Mouse (Mus musculus) stomach, embryonic 14.5 days (tissue): ENCODE measurements around the gene St3gal5. TPM values are rescaled to one million over a fixed set of nuclear protein-coding genes. Genes with fewer than 3 reads are reported as not detected.
"Not testable (repeated sequence)": the region's sequence is repeated elsewhere in the genome, so short reads cannot be mapped to it uniquely, and the experiment has no call there.

Experiments used
- ATAC-seq: fragments of 200-750 bp; cut with Nextera tagmentation; 2 replicates; pipeline ENCODE4 v1.8.0; 2017; ENCODE audit warnings: low read depth, moderate TSS enrichment; ENCODE audit not compliant: insufficient number of reproducible peaks, insufficient read depth, low FRiP score
- H3K27ac ChIP-seq: fragments of 300-500 bp; sonication (generic); 2 replicates; pipeline ENCODE4 v1.5.1; 2014; ENCODE audit warnings: mild to moderate bottlenecking, low read length, moderate library complexity, mixed read lengths
- H3K27me3 ChIP-seq: fragments of 300-500 bp; sonication (generic); 2 replicates; pipeline ENCODE4 v1.6.1; 2014; ENCODE audit warnings: low read length, control low read depth, mixed read lengths; ENCODE audit not compliant: control insufficient read depth, insufficient read depth
- H3K36me3 ChIP-seq: fragments of 300-500 bp; sonication (generic); 2 replicates; pipeline ENCODE4 v1.6.1; 2014; ENCODE audit warnings: mild to moderate bottlenecking, control low read depth, low read length, moderate library complexity, mixed read lengths; ENCODE audit not compliant: control insufficient read depth, insufficient read depth
- H3K4me1 ChIP-seq: fragments of 300-500 bp; sonication (generic); 2 replicates; pipeline ENCODE4 v1.6.1; 2014; ENCODE audit warnings: low read length, control low read depth, mixed read lengths; ENCODE audit not compliant: control insufficient read depth, insufficient read depth
- H3K4me2 ChIP-seq: fragments of 300-500 bp; sonication (generic); replicated peaks from 2 replicates; pipeline ENCODE4 v1.6.1; 2014; ENCODE audit warnings: low read depth, low read length, control low read depth
- H3K4me3 ChIP-seq: fragments of 300-500 bp; sonication (generic); 2 replicates; pipeline ENCODE4 v1.5.1; 2014; ENCODE audit warnings: low read depth, low read length, control low read depth
- H3K9ac ChIP-seq: fragments of 300-500 bp; sonication (generic); replicated peaks from 2 replicates; pipeline ENCODE4 v1.6.1; 2014; ENCODE audit warnings: low read depth, mild to moderate bottlenecking, control low read depth, low read length, moderate library complexity, mixed read lengths
- H3K9me3 ChIP-seq: fragments of 300-500 bp; sonication (generic); 2 replicates; pipeline ENCODE4 v1.6.1; 2016; ENCODE audit warnings: low read depth, low read length, control low read depth; ENCODE audit not compliant: control insufficient read depth
- WGBS: fragments of 180-500 bp; shearing (Covaris S2); extraction: QIAGEN DNeasy Blood & Tissue Kit; methylation state at CpG from one replicate; pipeline ENCODE4 v1.1.7; 2014; 5-methylcytosine and 5-hydroxymethylcytosine counted together
- polyA plus RNA-seq: library from polyadenylated mRNA; unstranded; fragments of >200 nt; fragmentation: Nextera tagmentation; extraction: Ambion mirVana; gene quantifications from 2 replicates; pipeline ENCODE4 v1.2.1, GENCODE M21; 2014

The St3gal5 gene
- polyA plus RNA-seq, 1 experiment from 2014 or later, result 27.0 TPM

DNA sequence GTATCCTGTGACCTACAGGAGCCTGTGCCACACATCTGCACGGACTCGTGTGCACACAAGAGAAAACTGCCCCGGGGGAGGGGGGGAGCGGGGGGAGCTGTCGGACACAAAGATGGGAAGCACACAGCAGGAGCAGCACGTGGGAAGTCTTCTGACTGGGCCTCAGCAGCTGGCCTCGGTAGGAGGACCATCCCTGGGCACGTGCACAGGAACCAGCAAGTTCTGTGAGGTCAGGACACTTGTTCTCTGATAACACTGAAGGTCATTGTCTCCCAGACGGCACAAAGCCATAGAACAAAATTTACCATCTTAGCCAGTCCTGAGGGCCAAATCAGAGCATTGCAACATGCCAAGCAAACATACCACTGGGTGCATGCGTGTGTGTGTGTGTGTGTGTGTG is 43.8 kb downstream of the St3gal5 start:
- ATAC-seq, result no peak
- peaks cover 3% of the 10 kb centered on the region; the same call in 1 of the 2 replicates for H3K36me3 ChIP-seq
- H3K27me3 ChIP-seq, result no peaks in the 10 kb centered on the region
- H3K9ac ChIP-seq, result no peak overlapping the region
- H3K4me1 ChIP-seq, result no peaks in the 10 kb centered on the region
- WGBS, result 71% methylated on average over 10 of the region's 10 CpGs
- no peak overlapping the region for H3K4me2 ChIP-seq
- H3K9me3 ChIP-seq, result no peaks in the 10 kb centered on the region
- no peak overlapping the region for H3K4me3 ChIP-seq
- H3K27ac ChIP-seq, result no peak overlapping the region

DNA sequence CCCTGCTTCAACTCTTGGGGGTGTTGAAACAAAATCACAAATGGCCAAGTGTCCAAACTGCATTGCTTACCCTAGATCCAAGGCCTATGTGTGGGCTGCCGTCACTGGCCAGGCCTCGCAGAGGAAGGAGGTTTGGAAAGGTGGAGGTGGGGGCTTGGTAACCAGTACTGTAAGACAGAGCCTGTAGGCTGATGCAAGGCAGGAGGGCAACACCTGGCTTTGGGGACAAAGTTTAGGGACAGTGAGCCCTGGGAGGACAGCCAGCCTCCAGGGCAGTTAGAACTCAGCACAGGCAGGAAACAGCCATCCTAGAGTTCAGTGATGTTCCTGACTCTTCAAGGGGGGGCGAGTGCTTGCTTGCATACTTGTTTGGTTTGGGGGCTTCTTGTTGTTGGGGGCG is 45.2 kb downstream of the St3gal5 start:
- Histone ChIP-seq H3K9ac (no peak overlapping the region), H3K36me3 (peaks cover 3% of the 10 kb centered on the region; the same call in 1 of the 2 replicates), H3K4me2 (no peak overlapping the region), H3K27me3 (no peaks in the 10 kb centered on the region), H3K4me1 (no peaks in the 10 kb centered on the region), H3K27ac (no peak overlapping the region), H3K9me3 (no peaks in the 10 kb centered on the region), H3K4me3 (no peak overlapping the region)
- 92% methylated on average over 4 of the region's 4 CpGs for WGBS
- ATAC-seq, result no peak

DNA sequence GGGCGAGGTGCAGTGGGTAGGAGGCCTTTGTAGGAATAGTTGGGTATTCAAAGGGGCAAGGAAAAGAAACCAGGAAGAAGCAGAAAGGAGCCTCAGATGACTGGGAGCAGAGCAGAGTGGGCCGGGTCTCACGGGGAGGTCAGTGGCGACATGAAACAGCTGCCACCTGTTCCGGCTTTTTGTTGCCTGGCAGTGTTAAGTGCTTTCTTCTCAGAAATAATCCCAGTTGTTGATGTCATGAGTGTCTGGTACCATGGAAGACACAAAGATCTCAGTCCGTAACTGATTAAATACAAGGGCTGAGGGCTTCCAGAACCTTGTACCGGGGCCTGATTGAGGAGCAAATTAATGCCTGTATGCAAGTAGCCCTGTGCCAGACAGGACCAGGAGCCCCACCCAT is 47.0 kb downstream of the St3gal5 start:
- WGBS, result 42% methylated on average over 7 of the region's 7 CpGs
- Histone ChIP-seq H3K4me3 (no peak overlapping the region), H3K27ac (no peak overlapping the region), H3K4me1 (no peaks in the 10 kb centered on the region), H3K27me3 (no peaks in the 10 kb centered on the region), H3K36me3 (peaks cover 11% of the 10 kb centered on the region), H3K9ac (no peak overlapping the region), H3K4me2 (no peak overlapping the region), H3K9me3 (0 out of 2 replicates have a peak, but pooled peaks cover under 1% of the 10 kb centered on the region)
- no peak for ATAC-seq

DNA sequence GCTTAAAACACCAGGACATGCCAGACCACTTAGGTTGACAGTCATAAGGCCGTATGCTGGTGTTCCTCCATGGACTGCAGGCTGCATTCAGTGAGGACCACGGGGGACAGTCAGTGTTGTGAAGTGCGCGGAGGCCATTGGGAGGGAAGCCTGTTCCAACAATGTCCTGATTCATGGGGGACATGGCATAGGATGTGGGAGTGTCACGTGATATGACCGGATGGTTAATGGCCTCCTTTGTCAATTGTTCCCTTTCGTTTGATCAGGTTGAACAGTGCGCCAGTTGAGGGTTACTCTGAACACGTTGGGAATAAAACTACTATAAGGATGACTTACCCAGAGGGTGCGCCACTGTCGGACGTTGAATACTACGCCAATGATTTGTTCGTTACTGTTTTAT is 49.4 kb downstream of the St3gal5 start:
- Histone ChIP-seq H3K9ac (no peak overlapping the region), H3K27ac (no peak overlapping the region), H3K4me1 (no peaks in the 10 kb centered on the region), H3K4me3 (no peak overlapping the region), H3K9me3 (0 out of 2 replicates have a peak, but pooled peaks cover 6% of the 10 kb centered on the region), H3K36me3 (peaks cover 16% of the 10 kb centered on the region), H3K27me3 (no peaks in the 10 kb centered on the region), H3K4me2 (no peak overlapping the region)
- ATAC-seq, result no peak
- 87% methylated on average over 14 of the region's 14 CpGs for WGBS

DNA sequence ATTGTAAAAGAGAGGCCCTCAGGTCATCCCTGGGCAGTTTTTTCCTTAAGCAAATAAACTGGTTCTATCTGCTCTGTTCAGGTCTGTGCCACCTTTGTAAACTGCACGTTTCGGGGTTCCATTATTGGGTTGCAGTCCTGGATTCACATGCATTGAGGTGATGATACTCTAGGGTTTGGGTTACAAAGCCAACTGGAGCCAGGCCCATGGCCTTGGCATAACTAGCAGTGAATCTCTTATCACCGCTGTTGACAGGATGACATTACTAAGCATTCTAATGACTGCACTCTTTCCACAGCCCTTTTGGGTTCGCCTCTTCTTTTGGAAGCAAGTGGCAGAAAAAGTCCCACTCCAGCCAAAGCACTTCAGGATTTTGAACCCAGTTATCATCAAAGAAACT is 51.3 kb downstream of the St3gal5 start:
- Histone ChIP-seq H3K4me2 (no peak overlapping the region), H3K27me3 (no peaks in the 10 kb centered on the region), H3K4me1 (no peaks in the 10 kb centered on the region), H3K27ac (no peak overlapping the region), H3K9ac (no peak overlapping the region), H3K36me3 (peaks cover 22% of the 10 kb centered on the region), H3K9me3 (0 out of 2 replicates have a peak, but pooled peaks cover 6% of the 10 kb centered on the region), H3K4me3 (no peak overlapping the region)
- no peak for ATAC-seq
- WGBS, result 95% methylated on average over 4 of the region's 4 CpGs

DNA sequence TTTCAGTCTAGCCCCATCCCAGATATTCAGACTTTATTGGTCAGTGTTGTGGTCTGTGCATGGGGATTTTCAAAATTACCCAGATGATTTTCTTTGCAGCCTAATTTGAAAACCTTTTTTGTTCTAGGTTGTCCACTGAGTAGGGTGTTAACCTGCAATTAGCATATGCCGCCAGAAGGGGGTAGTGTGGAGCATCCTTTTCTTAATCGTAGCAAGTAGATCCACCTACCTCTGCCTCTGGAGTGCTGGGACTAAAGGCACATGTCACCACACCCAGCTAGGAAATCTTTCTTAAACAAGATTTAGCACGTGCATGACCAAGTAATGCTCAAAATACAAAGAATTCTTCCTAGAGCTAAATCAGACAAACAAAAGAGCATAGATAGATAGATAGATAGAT is 52.4 kb downstream of the St3gal5 start:
- 80% methylated on average over 3 of the region's 3 CpGs for WGBS
- Histone ChIP-seq H3K27ac (no peak overlapping the region), H3K4me2 (no peak overlapping the region), H3K9me3 (0 out of 2 replicates have a peak, but pooled peaks cover 6% of the 10 kb centered on the region), H3K9ac (no peak overlapping the region), H3K36me3 (peaks cover 22% of the 10 kb centered on the region), H3K27me3 (no peaks in the 10 kb centered on the region), H3K4me3 (no peak overlapping the region), H3K4me1 (no peaks in the 10 kb centered on the region)
- ATAC-seq, result no peak

DNA sequence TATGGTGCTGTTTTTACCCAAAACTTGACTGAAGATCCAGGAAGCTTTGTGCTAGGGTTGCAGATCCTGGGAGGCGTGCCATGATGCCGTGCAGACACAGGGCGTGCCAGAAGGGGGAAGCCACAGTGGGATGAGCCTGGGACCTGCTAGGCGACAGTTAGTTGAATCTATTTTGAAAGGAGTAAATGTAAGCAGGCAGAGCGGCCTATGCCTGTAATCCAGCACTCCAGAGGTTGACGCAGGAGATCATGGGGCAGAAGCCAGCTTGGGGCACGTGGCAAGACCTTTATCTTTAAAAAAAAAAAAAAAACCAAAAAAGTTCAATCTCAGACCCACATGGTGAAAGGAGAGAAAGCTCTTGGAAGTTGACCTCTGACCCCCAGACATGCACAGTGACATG is 55.3 kb downstream of the St3gal5 start:
- H3K36me3 ChIP-seq, result peaks cover 22% of the 10 kb centered on the region
- no peak overlapping the region for H3K4me3 ChIP-seq
- H3K9ac ChIP-seq, result no peak overlapping the region
- WGBS, result 88% methylated on average over 7 of the region's 7 CpGs
- H3K27ac ChIP-seq, result no peak overlapping the region
- no peaks in the 10 kb centered on the region for H3K27me3 ChIP-seq
- 0 out of 2 replicates have a peak, but pooled peaks cover 6% of the 10 kb centered on the region for H3K9me3 ChIP-seq
- no peak overlapping the region for H3K4me2 ChIP-seq
- ATAC-seq, result no peak
- H3K4me1 ChIP-seq, result no peaks in the 10 kb centered on the region

DNA sequence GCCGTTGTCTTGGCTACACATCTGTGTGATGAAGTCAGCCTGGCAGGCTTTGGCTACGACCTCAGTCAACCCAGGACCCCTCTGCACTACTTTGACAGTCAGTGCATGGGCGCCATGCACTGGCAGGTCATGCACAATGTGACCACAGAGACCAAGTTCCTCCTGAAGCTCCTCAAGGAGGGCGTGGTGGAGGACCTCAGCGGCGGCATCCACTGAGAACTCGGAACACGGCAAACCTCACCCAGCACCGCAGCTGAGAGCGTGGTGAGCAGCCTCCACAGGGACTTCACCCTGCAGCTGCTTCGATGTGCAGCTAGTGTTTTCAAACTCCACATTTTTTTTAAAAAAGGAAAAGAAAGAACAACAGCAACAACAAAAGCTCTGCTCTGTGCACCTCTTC is 56.1 kb downstream of the St3gal5 start:
- no peak overlapping the region for H3K9ac ChIP-seq
- H3K9me3 ChIP-seq, result 0 out of 2 replicates have a peak, but pooled peaks cover 6% of the 10 kb centered on the region
- 81% methylated on average over 11 of the region's 11 CpGs for WGBS
- no peak overlapping the region for H3K4me2 ChIP-seq
- H3K4me3 ChIP-seq, result no peak overlapping the region
- H3K4me1 ChIP-seq, result no peaks in the 10 kb centered on the region
- H3K27me3 ChIP-seq, result no peaks in the 10 kb centered on the region
- H3K27ac ChIP-seq, result no peak overlapping the region
- no peak for ATAC-seq
- H3K36me3 ChIP-seq, result peaks cover 22% of the 10 kb centered on the region

DNA sequence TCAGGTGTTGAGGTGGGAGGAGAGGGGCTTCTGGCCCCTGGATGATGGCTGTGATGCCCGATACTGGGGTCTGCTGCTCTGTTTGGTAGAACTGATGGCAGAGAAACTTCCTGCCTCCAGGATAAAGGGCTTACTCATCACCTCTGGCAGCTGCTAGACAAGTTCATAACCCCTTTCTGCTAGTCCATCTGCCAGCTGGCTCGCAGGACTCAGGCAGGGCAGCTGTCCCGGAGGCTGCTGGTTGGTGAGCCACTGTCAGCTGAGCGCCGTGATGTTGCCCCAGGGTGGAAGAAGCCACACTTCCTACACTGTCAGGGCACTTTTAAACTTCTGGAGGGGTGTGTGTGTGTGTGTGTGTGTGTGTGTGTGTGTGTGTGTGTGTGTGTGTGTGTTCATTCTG is 56.6 kb downstream of the St3gal5 start:
- not testable (repeated sequence) for H3K27me3 ChIP-seq, ATAC-seq, H3K9ac ChIP-seq, H3K4me1 ChIP-seq, H3K9me3 ChIP-seq, H3K4me3 ChIP-seq, H3K27ac ChIP-seq, H3K4me2 ChIP-seq
- 59% methylated on average over 3 of the region's 5 CpGs for WGBS
- peaks cover 17% of the 10 kb centered on the region for H3K36me3 ChIP-seq
